Mouse (Mus musculus): ENCODE data around the gene Krt84.
A peak's percentile ranks its signal among the peaks of the same experiment; 100 is the strongest.

Krt84 gene

DNA sequence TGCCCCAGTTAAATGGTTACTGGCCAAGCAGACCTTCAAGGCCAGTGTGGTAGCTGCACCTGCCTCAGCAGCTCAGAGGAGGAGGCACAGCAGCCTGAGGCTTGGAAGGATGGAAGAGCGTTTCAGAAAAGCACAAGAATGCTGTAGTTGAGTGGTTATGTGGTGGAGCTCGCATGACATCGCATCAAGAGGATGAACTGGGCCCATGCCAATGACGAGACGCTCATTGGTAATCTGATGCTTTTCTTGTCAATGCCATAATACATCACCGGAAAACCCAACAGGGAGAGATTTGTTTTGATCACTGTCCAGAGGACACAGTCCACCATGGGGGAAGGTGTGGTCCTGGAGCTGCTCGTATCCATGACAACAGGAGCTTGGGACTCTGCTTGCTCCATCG is 37.4 kb downstream of the Krt84 start:
- DNase-seq (ENCODE audit: low read depth, low spot score): no peak

DNA sequence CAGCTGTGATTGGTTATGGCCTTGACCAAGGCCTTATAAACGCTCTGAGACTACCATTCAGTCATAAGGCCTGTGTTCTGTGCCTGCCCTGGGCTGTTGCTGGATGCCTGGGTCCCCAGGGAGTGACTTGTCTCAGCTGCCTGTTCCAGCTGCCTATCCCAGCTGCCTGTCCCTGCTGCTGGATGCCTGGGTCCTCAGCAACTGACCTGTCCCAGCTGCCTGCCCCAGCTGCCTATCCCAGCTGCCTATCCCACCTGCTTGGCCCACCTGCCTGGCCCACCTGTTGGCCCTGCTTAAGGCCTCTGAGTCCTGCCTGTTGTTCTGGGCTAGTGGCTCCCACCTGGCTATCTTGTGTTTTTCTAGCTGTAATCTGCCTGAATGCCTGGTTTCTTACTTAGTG is 38.4 kb downstream of the Krt84 start:
- peak; percentile 25 for DNase-seq (ENCODE audit: low read depth, low spot score)

- DNase-seq (ENCODE audit: low read depth, low spot score): no peak
These were observed 38.9 kb downstream of the Krt84 start for GRCm38 (mm10) chr15:101493713-101494112.

DNA sequence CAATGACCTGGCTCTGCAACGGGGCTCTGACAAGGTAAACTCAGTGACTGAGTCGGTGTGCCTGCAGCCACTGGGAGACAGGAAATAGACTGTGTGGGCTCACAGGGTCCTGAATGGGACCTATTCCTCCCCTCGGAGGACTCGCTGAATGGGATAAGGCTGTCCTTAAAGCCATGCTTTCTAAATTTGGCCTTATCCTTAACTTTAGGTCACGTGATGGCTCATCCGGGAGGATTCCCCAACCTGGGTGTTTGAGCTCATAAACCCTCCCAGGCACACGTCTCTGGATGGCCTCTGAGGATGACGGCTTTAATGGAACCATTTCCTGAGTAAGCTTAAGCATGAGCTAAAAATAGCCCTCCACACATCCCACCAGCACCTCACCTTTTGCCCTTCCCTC is 39.9 kb downstream of the Krt84 start:
- DNase-seq (ENCODE audit: low read depth, low spot score): no peak

- no peak for DNase-seq (ENCODE audit: low read depth, low spot score)
These were observed 41.2 kb downstream of the Krt84 start, which contains the start of gene Krt83 for GRCm38 (mm10) chr15:101491431-101491830. Krt83 (minus strand) TSS chr15:101491512.

DNA sequence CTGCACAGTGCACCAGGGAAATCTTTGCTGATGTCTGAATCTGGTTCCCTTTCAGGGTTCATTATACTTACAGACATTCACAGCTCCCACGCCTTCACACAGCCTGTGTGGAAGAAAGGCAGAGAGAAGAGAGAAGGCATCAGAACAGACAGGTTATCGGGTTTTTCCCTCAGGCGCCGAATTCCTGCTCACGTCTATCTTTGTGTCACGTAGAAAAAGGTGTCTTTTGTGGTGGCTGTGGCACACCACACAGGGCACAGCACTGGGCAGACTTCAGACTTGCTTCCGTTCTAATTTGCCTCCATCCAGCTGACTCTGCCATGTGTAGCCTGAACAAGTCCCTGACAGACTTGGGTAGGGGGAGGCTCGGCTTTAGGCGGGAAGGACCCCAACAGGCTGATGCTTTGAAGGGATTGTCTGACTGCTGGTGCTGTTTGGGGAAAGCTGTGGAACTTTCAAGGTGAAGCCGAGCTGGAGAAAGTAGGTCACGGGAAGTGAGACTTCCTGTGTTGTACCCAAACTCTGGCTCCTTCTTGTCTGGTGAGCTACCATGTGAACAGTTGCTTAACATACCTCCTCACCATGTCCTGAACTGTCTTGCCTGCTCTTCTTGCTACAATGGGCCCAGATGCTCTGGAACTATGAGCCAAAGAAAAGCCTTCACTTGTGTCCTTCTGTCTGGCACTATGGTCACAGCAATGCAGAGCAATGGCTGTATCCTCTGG is 46.5 kb downstream of the Krt84 start:
- no peak for DNase-seq (ENCODE audit: low read depth, low spot score)

DNA sequence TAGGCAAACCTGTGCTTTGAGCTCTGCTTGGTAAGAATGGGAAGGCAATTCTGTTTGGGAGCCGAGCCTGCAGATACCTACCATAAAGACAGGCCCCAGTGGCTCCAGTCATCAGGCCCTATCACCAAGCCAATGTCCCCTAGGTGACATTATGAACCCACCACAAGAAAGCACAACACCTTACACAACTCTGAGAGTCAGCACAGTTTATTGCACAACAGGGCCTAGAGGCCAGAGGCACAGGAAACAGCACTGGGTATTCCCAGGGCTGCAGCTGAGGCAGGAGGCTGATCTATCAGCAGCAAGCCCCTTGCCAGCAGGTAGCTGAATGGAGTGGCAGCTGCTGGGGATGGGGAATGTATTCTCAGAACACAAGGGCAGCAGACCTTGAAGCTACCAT is 47.7 kb downstream of the Krt84 start:
- no peak for DNase-seq (ENCODE audit: low read depth, low spot score)

DNA sequence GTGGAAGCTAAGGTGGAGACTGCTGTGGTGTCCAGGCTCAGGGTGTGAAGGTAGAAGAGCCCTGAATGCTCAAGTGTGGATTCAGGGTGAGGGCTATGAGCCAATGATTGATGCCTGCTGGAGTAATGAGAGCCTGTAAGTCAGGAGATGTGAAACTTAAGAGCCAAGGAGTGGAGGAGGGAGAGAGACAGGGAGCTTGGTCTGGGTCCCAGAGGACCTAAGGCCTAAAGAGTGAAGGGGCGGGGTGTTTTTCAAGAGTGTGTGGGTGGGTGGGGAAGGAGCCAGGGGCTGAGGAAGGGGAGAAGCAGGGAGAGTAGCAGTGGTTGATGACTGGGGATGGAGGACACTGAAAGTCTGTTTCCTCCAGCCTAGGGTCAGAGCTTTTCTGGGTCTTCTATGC is 49.0 kb downstream of the Krt84 start:
- DNase-seq (ENCODE audit: low read depth, low spot score): no peak

DNA sequence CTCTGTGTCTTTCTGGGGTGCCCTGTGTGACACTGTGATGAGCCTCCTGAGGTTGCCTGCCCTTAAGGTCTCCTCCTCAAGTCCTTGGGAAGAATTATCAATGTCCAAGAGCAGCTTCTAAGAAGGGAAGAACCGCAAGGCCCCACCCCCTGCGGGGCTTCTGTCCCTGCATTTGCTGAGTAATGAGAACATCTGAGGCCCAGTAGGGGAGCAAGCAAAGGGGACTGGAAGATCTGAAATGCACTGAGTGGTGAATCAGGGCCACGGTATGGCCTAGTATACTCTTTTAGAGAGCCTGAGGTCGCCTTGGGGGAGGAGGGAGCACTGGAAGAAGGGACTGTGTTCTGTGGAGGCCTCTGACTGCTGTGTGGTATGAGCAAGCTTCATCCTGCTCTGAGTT is 50.6 kb downstream of the Krt84 start:
- no peak for DNase-seq (ENCODE audit: low read depth, low spot score)

- no peak for DNase-seq (ENCODE audit: low read depth, low spot score)
These were observed 53.0 kb downstream of the Krt84 start for GRCm38 (mm10) chr15:101479666-101480060.

- DNase-seq (ENCODE audit: low read depth, low spot score): peak; percentile 68
These were observed 53.5 kb downstream of the Krt84 start for GRCm38 (mm10) chr15:101479007-101479665.
